Mouse (Mus musculus): ENCODE results near the gene Dynlt1f. TPM values are rescaled to one million over a fixed set of nuclear protein-coding genes. Genes with fewer than 3 reads are reported as not detected.

Dynlt1f gene
- total RNA-seq, 2 experiments from 2014 or later: 95.6 to 109 TPM

Other genes starting within 250 kb of the Dynlt1f start
- 73.6 and 91.2 TPM in 2 replicates for gene Dynlt1b, start 225.8 kb downstream of the Dynlt1f start, total RNA-seq (2014; fragmentation: Nextera tagmentation)
- gene Dynlt1b, start 225.8 kb downstream of the Dynlt1f start, total RNA-seq (2017): 101 and 104 TPM in 2 replicates
- gene Dynlt1c, start 54.2 kb downstream of the Dynlt1f start, total RNA-seq (2014; fragmentation: Nextera tagmentation): 6.5 and 14.3 TPM in 2 replicates
- gene Dynlt1c, start 54.2 kb downstream of the Dynlt1f start, total RNA-seq (2017): 6.3 TPM in 1 of 2 replicates, not detected in the other
- gene Sytl3, start 3.2 kb upstream of the Dynlt1f start, total RNA-seq (2014; fragmentation: Nextera tagmentation): 1.7 TPM in 1 of 2 replicates, not detected in the other
- 4.2 TPM in 1 of 2 replicates, not detected in the other for gene Sytl3, start 3.2 kb upstream of the Dynlt1f start, total RNA-seq (2017)
- gene Ezr, start 126.9 kb upstream of the Dynlt1f start, total RNA-seq (2014; fragmentation: Nextera tagmentation): 82.2 and 85.0 TPM in 2 replicates
- gene Ezr, start 126.9 kb upstream of the Dynlt1f start, total RNA-seq (2017): 161 and 203 TPM in 2 replicates

All from megakaryocyte-erythroid progenitor cell, adult 5-6 weeks (primary cell).